ENCODE assay signal across 11 mouse cellular contexts in genomic region chr1:155204560-155205162, GRCm38 (mm10). TPM values are rescaled to one million over a fixed set of nuclear protein-coding genes. Genes with fewer than 3 reads are reported as not detected.
DNase-seq lines count a peak whose midpoint lies in the region; ATAC-seq and TF ChIP-seq lines count a peak whose summit lies in the region.
"Had no signal": no experiment of that assay in that cellular context is flagged by ENCODE, and none has a peak within 500 bp of the region (broad histone marks: within the 10 kb centered on the region; RNA-seq: fewer than 3 reads in every experiment).

No protein-coding gene starts in this region.

- DNase-seq in heart, postnatal 0 days (ENCODE audit: low spot score), result no peak
- DNase-seq in heart, adult 9 months (ENCODE audit: low spot score in 2 of 2), result no peak
- DNase-seq in midbrain, embryonic 10.5 days (ENCODE audit: low spot score), result no peak
- DNase-seq in midbrain, embryonic 11.5 days (ENCODE audit: low spot score, missing footprints), result no peak
- peak; percentile 97 for DNase-seq in forebrain, embryonic 14.5 days (ENCODE audit: low spot score)
- DNase-seq in midbrain, postnatal 0 days (ENCODE audit: low spot score), result peak; percentile 88
- no peak for DNase-seq in gastrocnemius, adult 2 months
- no peak for DNase-seq in spleen, postnatal 10 days (ENCODE audit: low spot score in 2 of 2)
- DNase-seq: liver, postnatal 0 days; thymus, postnatal 25 days had no signal

- H3K27me3 ChIP-seq in heart, postnatal 0 days (ENCODE audit: control insufficient read depth, insufficient read depth, low read length), result no peaks in the 10 kb centered on the region
- H3K27me3 ChIP-seq in midbrain, embryonic 10.5 days (ENCODE audit: low read depth, poor library complexity, severe bottlenecking), result no peaks in the 10 kb centered on the region
- no peaks in the 10 kb centered on the region for H3K27me3 ChIP-seq in midbrain, embryonic 11.5 days (ENCODE audit: control insufficient read depth, insufficient read depth, low read length)
- no peaks in the 10 kb centered on the region for H3K27me3 ChIP-seq in forebrain, embryonic 14.5 days (replicated peaks; ENCODE audit: control insufficient read depth, insufficient read depth, low read length)
- no peaks in the 10 kb centered on the region for H3K27me3 ChIP-seq in midbrain, postnatal 0 days (ENCODE audit: insufficient read depth, low read length)
- H3K27me3 ChIP-seq: CH12.LX had no signal

- 0 out of 2 replicates have a peak overlapping the region, but pooled peaks have one; percentile 83 for H3K27ac ChIP-seq in heart, postnatal 0 days (ENCODE audit: low read depth)
- peak overlapping the region; percentile 64 for H3K27ac ChIP-seq in midbrain, embryonic 10.5 days (replicated peaks)
- H3K27ac ChIP-seq in midbrain, embryonic 11.5 days (ENCODE audit: low read depth, low read length), result no peak overlapping the region
- peak overlapping the region; percentile 92 for H3K27ac ChIP-seq in forebrain, embryonic 14.5 days (ENCODE audit: low read depth, low read length)
- H3K27ac ChIP-seq in midbrain, postnatal 0 days (ENCODE audit: low read depth, low read length), result no peak overlapping the region
- no peak overlapping the region for H3K27ac ChIP-seq in gastrocnemius, adult 2 months

- TF ChIP-seq CTCF in heart, postnatal 0 days (IDR thresholded peaks at IDR 0.05; ENCODE audit: low read depth), result no peak
- TF ChIP-seq CTCF in midbrain, postnatal 0 days (IDR thresholded peaks at IDR 0.05), result no peak
- TF ChIP-seq CTCF in gastrocnemius, adult 2 months (IDR thresholded peaks at IDR 0.05), result no peak

- no peaks in the 10 kb centered on the region for H3K9me3 ChIP-seq in heart, postnatal 0 days (replicated peaks; ENCODE audit: control insufficient read depth, low read length)
- no peaks in the 10 kb centered on the region for H3K9me3 ChIP-seq in midbrain, embryonic 10.5 days (replicated peaks)
- H3K9me3 ChIP-seq in midbrain, embryonic 11.5 days (ENCODE audit: control insufficient read depth, low read length), result no peaks in the 10 kb centered on the region
- no peaks in the 10 kb centered on the region for H3K9me3 ChIP-seq in forebrain, embryonic 14.5 days (replicated peaks; ENCODE audit: control insufficient read depth, low read length)
- H3K9me3 ChIP-seq in midbrain, postnatal 0 days (ENCODE audit: low read length), result no peaks in the 10 kb centered on the region

- no peak for TF ChIP-seq EP300 in heart, postnatal 0 days (IDR thresholded peaks at IDR 0.05; ENCODE audit: low read depth)

- WGBS in heart, postnatal 0 days, result 57% methylated on average over 8 of the region's 8 CpGs
- WGBS in midbrain, embryonic 10.5 days, result 87% methylated on average over 8 of the region's 8 CpGs
- 86% methylated on average over 8 of the region's 8 CpGs for WGBS in midbrain, embryonic 11.5 days
- 38% methylated on average over 8 of the region's 8 CpGs for WGBS in forebrain, embryonic 14.5 days
- whole genome bisulfite sequencing in midbrain, postnatal 0 days, result 59% methylated on average over 8 of the region's 8 CpGs

- intact Hi-C loops in gastrocnemius, adult 2 months (cut with DNase I), result no loop called here

- no peak for ATAC-seq in heart, postnatal 0 days (ENCODE audit: insufficient read depth, low read depth)
- no peak for ATAC-seq in midbrain, embryonic 11.5 days (ENCODE audit: low FRiP score)
- ATAC-seq in forebrain, embryonic 14.5 days, result peak; percentile 77
- ATAC-seq in midbrain, postnatal 0 days (ENCODE audit: low FRiP score), result no peak
- ATAC-seq: liver, postnatal 0 days had no signal

- H3K4me3 ChIP-seq in heart, postnatal 0 days (ENCODE audit: low read depth, low read length), result no peak overlapping the region
- H3K4me3 ChIP-seq in midbrain, embryonic 10.5 days, result no peak overlapping the region
- no peak overlapping the region for H3K4me3 ChIP-seq in midbrain, embryonic 11.5 days (ENCODE audit: low read depth, low read length)
- no peak overlapping the region for H3K4me3 ChIP-seq in forebrain, embryonic 14.5 days (ENCODE audit: low read depth, low read length)
- H3K4me3 ChIP-seq in midbrain, postnatal 0 days (ENCODE audit: low read depth, low read length), result no peak overlapping the region
- H3K4me3 ChIP-seq in gastrocnemius, adult 2 months, result no peak overlapping the region

- H3K4me2 ChIP-seq in heart, postnatal 0 days (ENCODE audit: low read depth, low read length), result no peak overlapping the region
- no peak overlapping the region for H3K4me2 ChIP-seq in midbrain, embryonic 11.5 days
- H3K4me2 ChIP-seq in forebrain, embryonic 14.5 days (ENCODE audit: low read length), result no peak overlapping the region
- H3K4me2 ChIP-seq in midbrain, postnatal 0 days (ENCODE audit: low read depth, low read length, poor library complexity, severe bottlenecking), result no peak overlapping the region

- H3K9ac ChIP-seq in heart, postnatal 0 days (replicated peaks; ENCODE audit: low read depth, low read length), result no peak overlapping the region
- H3K9ac ChIP-seq in midbrain, embryonic 11.5 days (ENCODE audit: low read length), result no peak overlapping the region
- H3K9ac ChIP-seq in forebrain, embryonic 14.5 days (ENCODE audit: low read length), result no peak overlapping the region
- H3K9ac ChIP-seq in midbrain, postnatal 0 days (replicated peaks; ENCODE audit: low read length, poor library complexity, severe bottlenecking), result no peak overlapping the region
- H3K9ac ChIP-seq: liver, postnatal 0 days had no signal

- peaks cover 34% of the 10 kb centered on the region for H3K4me1 ChIP-seq in heart, postnatal 0 days (ENCODE audit: control insufficient read depth, insufficient read depth)
- peaks cover 42% of the 10 kb centered on the region for H3K4me1 ChIP-seq in midbrain, embryonic 10.5 days
- peaks cover 19% of the 10 kb centered on the region for H3K4me1 ChIP-seq in midbrain, embryonic 11.5 days (ENCODE audit: control insufficient read depth, insufficient read depth, low read length)
- H3K4me1 ChIP-seq in forebrain, embryonic 14.5 days (ENCODE audit: control insufficient read depth, insufficient read depth, low read length), result peaks cover 49% of the 10 kb centered on the region
- H3K4me1 ChIP-seq in midbrain, postnatal 0 days (ENCODE audit: insufficient read depth, low read length), result peaks cover 5% of the 10 kb centered on the region; the same call in 1 of the 2 replicates

- H3K36me3 ChIP-seq in heart, postnatal 0 days (replicated peaks; ENCODE audit: control insufficient read depth, insufficient read depth, low read length), result peaks cover 9% of the 10 kb centered on the region; the same call in 1 of the 2 replicates
- peaks cover 74% of the 10 kb centered on the region for H3K36me3 ChIP-seq in midbrain, embryonic 10.5 days
- peaks cover 7% of the 10 kb centered on the region; the same call in 1 of the 2 replicates for H3K36me3 ChIP-seq in midbrain, embryonic 11.5 days (ENCODE audit: control insufficient read depth, insufficient read depth, low read length)
- peaks cover 34% of the 10 kb centered on the region for H3K36me3 ChIP-seq in forebrain, embryonic 14.5 days (ENCODE audit: control insufficient read depth, insufficient read depth, low read length)
- peaks cover 14% of the 10 kb centered on the region for H3K36me3 ChIP-seq in midbrain, postnatal 0 days (ENCODE audit: insufficient read depth, low read length)

RNA-seq across cellular contexts. Expression of gene BC034090, which starts 39.6 kb away (rescaled TPM):
- total RNA-seq in heart, postnatal 0 days (2014; rRNA removed; ENCODE audit: low replicate concordance), result 45.1 and 82.1 TPM in 2 replicates
- polyA plus RNA-seq in heart, postnatal 0 days (2015; fragmentation: Nextera tagmentation; extraction: Ambion mirVana), result 9.5 and 9.7 TPM in 2 replicates
- 5.2 and 7.4 TPM in 2 replicates for polyA plus RNA-seq in midbrain, embryonic 10.5 days (2016; fragmentation: Nextera tagmentation; extraction: Ambion mirVana)
- 2.7 and 3.1 TPM in 2 replicates for polyA plus RNA-seq in midbrain, embryonic 11.5 days (2014; fragmentation: Nextera tagmentation; extraction: Ambion mirVana)
- 2.4 TPM in 2 replicates for polyA plus RNA-seq in forebrain, embryonic 14.5 days (2014; fragmentation: Nextera tagmentation; extraction: Ambion mirVana)
- total RNA-seq in midbrain, postnatal 0 days (2014; rRNA removed), result 7.3 and 11.2 TPM in 2 replicates
- 1.9 TPM in 2 replicates for polyA plus RNA-seq in midbrain, postnatal 0 days (2015; fragmentation: Nextera tagmentation; extraction: Ambion mirVana)
- 1 to 10 TPM in 1 of 2 experiments, under 1 TPM in 1; 0.94 to 1.8 TPM for total RNA-seq in gastrocnemius, adult 2 months (2021)

RNA-seq across cellular contexts. Expression of gene Stx6, which starts 46.1 kb away (rescaled TPM):
- 56.6 and 59.4 TPM in 2 replicates for total RNA-seq in heart, postnatal 0 days (2014; rRNA removed; ENCODE audit: low replicate concordance)
- 36.3 and 39.6 TPM in 2 replicates for polyA plus RNA-seq in heart, postnatal 0 days (2015; fragmentation: Nextera tagmentation; extraction: Ambion mirVana)
- polyA plus RNA-seq in midbrain, embryonic 10.5 days (2016; fragmentation: Nextera tagmentation; extraction: Ambion mirVana), result 78.2 and 92.5 TPM in 2 replicates
- 97.1 and 100 TPM in 2 replicates for polyA plus RNA-seq in midbrain, embryonic 11.5 days (2014; fragmentation: Nextera tagmentation; extraction: Ambion mirVana)
- polyA plus RNA-seq in forebrain, embryonic 14.5 days (2014; fragmentation: Nextera tagmentation; extraction: Ambion mirVana), result 97.7 and 109 TPM in 2 replicates
- total RNA-seq in midbrain, postnatal 0 days (2014; rRNA removed), result 86.8 and 114 TPM in 2 replicates
- 75.3 and 81.8 TPM in 2 replicates for polyA plus RNA-seq in midbrain, postnatal 0 days (2015; fragmentation: Nextera tagmentation; extraction: Ambion mirVana)
- 10 to 100 TPM; 10.5 to 12.8 TPM for total RNA-seq in gastrocnemius, adult 2 months (2021)

RNA-seq across cellular contexts. Expression of gene Mr1, which starts 58.0 kb away (rescaled TPM):
- total RNA-seq in heart, postnatal 0 days (2014; rRNA removed; ENCODE audit: low replicate concordance), result 8.2 and 16.1 TPM in 2 replicates
- polyA plus RNA-seq in heart, postnatal 0 days (2015; fragmentation: Nextera tagmentation; extraction: Ambion mirVana), result 6.5 and 7.2 TPM in 2 replicates
- 0.37 and 0.48 TPM in 2 replicates for polyA plus RNA-seq in midbrain, embryonic 10.5 days (2016; fragmentation: Nextera tagmentation; extraction: Ambion mirVana)
- 0.41 and 0.49 TPM in 2 replicates for polyA plus RNA-seq in midbrain, embryonic 11.5 days (2014; fragmentation: Nextera tagmentation; extraction: Ambion mirVana)
- 0.80 and 1.2 TPM in 2 replicates for polyA plus RNA-seq in forebrain, embryonic 14.5 days (2014; fragmentation: Nextera tagmentation; extraction: Ambion mirVana)
- total RNA-seq in midbrain, postnatal 0 days (2014; rRNA removed), result 2.9 and 5.1 TPM in 2 replicates
- polyA plus RNA-seq in midbrain, postnatal 0 days (2015; fragmentation: Nextera tagmentation; extraction: Ambion mirVana), result 1.8 and 2.6 TPM in 2 replicates
- total RNA-seq in gastrocnemius, adult 2 months (2021), result 10 to 100 TPM in 1 of 2 experiments, 1 to 10 TPM in 1; 10.0 to 11.1 TPM

Comparison
In these comparisons a context has a peak if more than half of its experiments do, and no peak if none do; other contexts are left out.
1. DNase-seq: peak in forebrain, embryonic 14.5 days (single experiment) and midbrain, postnatal 0 days (single experiment); none in heart, postnatal 0 days (single experiment), heart, adult 9 months (0 of 2), midbrain, embryonic 10.5 days (single experiment), midbrain, embryonic 11.5 days (single experiment), gastrocnemius, adult 2 months (single experiment) and spleen, postnatal 10 days (0 of 2).
2. H3K27ac ChIP-seq: peak in heart, postnatal 0 days (single experiment), midbrain, embryonic 10.5 days (single experiment) and forebrain, embryonic 14.5 days (single experiment); none in midbrain, embryonic 11.5 days (single experiment), midbrain, postnatal 0 days (single experiment) and gastrocnemius, adult 2 months (single experiment).